Mouse (Mus musculus): ENCODE results near the gene Dennd1c. TPM values are rescaled to one million over a fixed set of nuclear protein-coding genes. Genes with fewer than 3 reads are reported as not detected.
"Not testable (repeated sequence)": the region's sequence is repeated elsewhere in the genome, so short reads cannot be mapped to it uniquely, and the experiment has no call there.

The Dennd1c gene
- polyA plus RNA-seq, 1 experiment from 2014 or later, result 3.6 TPM

DNA sequence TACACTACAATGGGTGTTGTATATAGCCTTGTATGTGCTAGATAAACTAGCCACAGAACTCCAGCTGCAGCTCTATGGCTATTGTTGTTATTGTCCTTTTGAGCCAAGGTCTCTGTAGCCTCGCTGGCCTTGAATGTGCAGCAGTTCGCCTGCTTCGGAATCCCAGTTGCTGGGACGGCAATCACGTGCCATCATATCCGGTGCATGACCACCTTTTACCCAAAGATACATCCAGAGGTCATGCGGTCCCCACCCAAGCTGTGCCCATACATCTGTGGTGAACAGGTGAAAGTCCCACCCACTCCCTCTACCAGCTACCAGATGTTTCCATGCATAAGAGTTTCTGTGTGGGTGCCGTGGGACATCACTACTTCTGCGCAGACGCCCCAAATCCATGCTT lies 17.2 kb downstream of the Dennd1c start:
- no peak for DNase-seq (ENCODE audit: low spot score)
- peak overlapping the region; percentile 67 for H3K4me2 ChIP-seq (ENCODE audit: low read length)
- H3K4me1 ChIP-seq (ENCODE audit: control insufficient read depth, insufficient read depth, low read length), result peaks cover 15% of the 10 kb centered on the region
- H3K27ac ChIP-seq (ENCODE audit: low read depth, low read length), result no peak overlapping the region
- ATAC-seq, result no peak; the same call in 1 of the 2 replicates
- no peaks in the 10 kb centered on the region for H3K9me3 ChIP-seq (replicated peaks; ENCODE audit: control insufficient read depth, low read length)
- peaks cover 3% of the 10 kb centered on the region; the same call in 1 of the 2 replicates for H3K36me3 ChIP-seq (ENCODE audit: control insufficient read depth, insufficient read depth, low read length)
- WGBS, result 46% methylated on average over 10 of the region's 10 CpGs
- H3K4me3 ChIP-seq (ENCODE audit: low read depth, low read length), result peak overlapping the region; percentile 80
- no peak overlapping the region for H3K9ac ChIP-seq (ENCODE audit: low read length)
- peaks cover 25% of the 10 kb centered on the region for H3K27me3 ChIP-seq (replicated peaks; ENCODE audit: control insufficient read depth, insufficient read depth, low read length)

DNA sequence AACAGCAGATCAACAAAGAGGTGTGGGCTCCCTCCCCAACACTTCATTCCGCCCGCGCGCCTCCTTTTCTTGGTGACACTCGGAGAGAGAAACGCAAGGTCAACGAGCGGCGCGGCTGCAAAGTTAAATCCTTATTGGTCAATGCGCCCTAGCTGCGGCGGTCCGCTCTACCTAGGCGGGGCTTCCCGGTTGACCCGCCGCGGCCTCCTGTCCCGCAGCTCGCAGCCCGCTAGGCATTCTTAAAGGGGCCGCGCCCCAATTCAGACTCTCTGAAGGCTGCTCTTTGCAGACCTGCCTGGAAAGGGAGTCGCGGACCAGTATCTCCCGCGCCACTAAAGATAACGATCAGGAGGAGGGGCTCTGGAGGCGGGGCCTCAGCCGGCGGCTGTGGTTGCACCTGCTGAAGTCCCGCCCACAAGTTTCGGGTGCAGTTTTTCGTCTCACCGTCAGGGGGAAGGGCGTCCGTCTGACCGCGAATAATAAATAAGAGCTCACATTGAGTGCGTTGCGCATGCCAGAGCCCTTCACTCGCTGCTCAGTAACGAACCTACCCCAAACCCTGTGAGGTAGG lies 18.0 kb downstream of the Dennd1c start:
- under 1% methylated on average over 44 of the region's 44 CpGs for WGBS
- DNase-seq (ENCODE audit: low spot score) (peak; percentile 98), ATAC-seq (peak; percentile 90)
- peak overlapping the region; percentile 79 for H3K27ac ChIP-seq (ENCODE audit: low read depth, low read length)
- peak overlapping the region; percentile 81; the same call in 1 of the 2 replicates for H3K9ac ChIP-seq (ENCODE audit: low read length)
- peak overlapping the region; percentile 67 for H3K4me2 ChIP-seq (ENCODE audit: low read length)
- peaks cover 11% of the 10 kb centered on the region for H3K36me3 ChIP-seq (ENCODE audit: control insufficient read depth, insufficient read depth, low read length)
- H3K4me3 ChIP-seq (ENCODE audit: low read depth, low read length), result peak overlapping the region; percentile 80
- peaks cover 15% of the 10 kb centered on the region for H3K4me1 ChIP-seq (ENCODE audit: control insufficient read depth, insufficient read depth, low read length)
- H3K27me3 ChIP-seq (replicated peaks; ENCODE audit: control insufficient read depth, insufficient read depth, low read length), result peaks cover 25% of the 10 kb centered on the region
- H3K9me3 ChIP-seq (replicated peaks; ENCODE audit: control insufficient read depth, low read length), result no peaks in the 10 kb centered on the region

- H3K27me3 ChIP-seq (replicated peaks; ENCODE audit: control insufficient read depth, insufficient read depth, low read length), result peaks cover 25% of the 10 kb centered on the region
- no peaks in the 10 kb centered on the region for H3K9me3 ChIP-seq (replicated peaks; ENCODE audit: control insufficient read depth, low read length)
- peak within 1 kb of the TSS; percentile 79 for H3K27ac ChIP-seq (ENCODE audit: low read depth, low read length)
- peak; percentile 92 for DNase-seq (ENCODE audit: low spot score)
- peaks cover 19% of the 10 kb centered on the region for H3K36me3 ChIP-seq (ENCODE audit: control insufficient read depth, insufficient read depth, low read length)
- H3K9ac ChIP-seq (ENCODE audit: low read length), result peak within 1 kb of the TSS; percentile 81
- peak; percentile 81 for ATAC-seq
- peaks cover 15% of the 10 kb centered on the region for H3K4me1 ChIP-seq (ENCODE audit: control insufficient read depth, insufficient read depth, low read length)
- under 1% methylated on average over 22 of the region's 45 CpGs for WGBS
- H3K4me2 ChIP-seq (ENCODE audit: low read length), result peak within 1 kb of the TSS; percentile 67
- H3K4me3 ChIP-seq (ENCODE audit: low read depth, low read length), result peak within 1 kb of the TSS; percentile 80
These were observed 18.8 kb downstream of the Dennd1c start, which contains the start of gene Slc25a23 for GRCm38 (mm10) chr17:57059486-57059977. Slc25a23 (minus strand) TSS chr17:57059863.

GRCm38 (mm10) chr17:57058891-57059485 lies 19.3 kb downstream of the Dennd1c start, which contains the start of gene Crb3:
Crb3 (plus strand) TSS chr17:57059105.
- H3K9ac ChIP-seq (ENCODE audit: low read length), result peak within 1 kb of the TSS; percentile 81
- 0% methylated on average over 16 of the region's 22 CpGs for WGBS
- peak within 1 kb of the TSS; percentile 80 for H3K4me3 ChIP-seq (ENCODE audit: low read depth, low read length)
- peaks cover 25% of the 10 kb centered on the region for H3K27me3 ChIP-seq (replicated peaks; ENCODE audit: control insufficient read depth, insufficient read depth, low read length)
- peaks cover 15% of the 10 kb centered on the region for H3K4me1 ChIP-seq (ENCODE audit: control insufficient read depth, insufficient read depth, low read length)
- DNase-seq (ENCODE audit: low spot score), result peak; percentile 28
- peaks cover 22% of the 10 kb centered on the region for H3K36me3 ChIP-seq (ENCODE audit: control insufficient read depth, insufficient read depth, low read length)
- peak within 1 kb of the TSS; percentile 79 for H3K27ac ChIP-seq (ENCODE audit: low read depth, low read length)
- no peaks in the 10 kb centered on the region for H3K9me3 ChIP-seq (replicated peaks; ENCODE audit: control insufficient read depth, low read length)
- ATAC-seq, result peak; percentile 14
- peak within 1 kb of the TSS; percentile 67 for H3K4me2 ChIP-seq (ENCODE audit: low read length)

DNA sequence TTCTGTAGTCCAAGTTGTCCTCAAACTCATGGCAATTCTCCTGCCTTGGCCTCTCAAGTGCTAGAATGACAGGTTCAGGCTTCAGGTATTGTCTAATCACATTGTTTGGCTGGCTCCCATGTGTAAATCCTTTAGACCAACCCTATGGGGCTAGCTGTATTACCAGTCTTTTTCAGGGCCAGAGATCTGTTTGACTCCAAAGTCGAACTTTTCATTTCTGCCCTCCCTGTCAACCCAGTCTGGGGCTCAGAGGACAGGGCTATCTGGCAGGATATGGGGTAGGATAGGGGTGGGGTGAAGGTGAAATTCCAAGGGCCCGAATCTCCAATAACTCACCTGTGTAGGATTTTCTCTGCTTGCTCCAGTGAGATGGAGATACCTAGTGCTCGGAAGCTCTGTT lies 22.1 kb downstream of the Dennd1c start:
- ATAC-seq (no peak), DNase-seq (ENCODE audit: low spot score) (no peak)
- H3K9me3 ChIP-seq (replicated peaks; ENCODE audit: control insufficient read depth, low read length), result no peaks in the 10 kb centered on the region
- no peak overlapping the region for H3K9ac ChIP-seq (ENCODE audit: low read length)
- peaks cover 3% of the 10 kb centered on the region for H3K27me3 ChIP-seq (replicated peaks; ENCODE audit: control insufficient read depth, insufficient read depth, low read length)
- H3K27ac ChIP-seq (ENCODE audit: low read depth, low read length), result no peak overlapping the region
- WGBS, result 93% methylated on average over 3 of the region's 3 CpGs
- peaks cover 12% of the 10 kb centered on the region for H3K4me1 ChIP-seq (ENCODE audit: control insufficient read depth, insufficient read depth, low read length)
- H3K4me3 ChIP-seq (ENCODE audit: low read depth, low read length), result no peak overlapping the region
- H3K36me3 ChIP-seq (ENCODE audit: control insufficient read depth, insufficient read depth, low read length), result peaks cover 45% of the 10 kb centered on the region
- no peak overlapping the region for H3K4me2 ChIP-seq (ENCODE audit: low read length)

DNA sequence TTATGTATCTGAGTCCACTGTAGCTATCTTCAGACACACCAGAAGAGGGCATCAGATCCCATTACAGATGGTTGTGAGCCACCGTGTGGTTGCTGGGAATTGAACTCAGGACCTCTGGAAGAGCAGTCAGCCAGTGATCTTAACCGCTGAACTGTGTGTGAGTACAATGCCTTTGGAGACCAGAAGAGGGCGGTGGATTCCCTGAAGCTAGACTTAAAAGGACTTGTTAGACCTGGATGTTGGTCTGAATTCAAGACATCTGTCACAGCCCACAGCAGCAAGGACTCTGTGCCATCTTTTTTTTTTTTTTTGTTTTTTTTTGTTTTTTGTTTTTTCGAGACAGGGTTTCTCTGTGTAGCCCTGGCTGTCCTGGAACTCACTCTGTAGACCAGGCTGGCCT lies 26.6 kb downstream of the Dennd1c start:
- not testable (repeated sequence) for DNase-seq (ENCODE audit: low spot score); H3K9ac ChIP-seq (ENCODE audit: low read length); H3K4me2 ChIP-seq (ENCODE audit: low read length); H3K4me3 ChIP-seq (ENCODE audit: low read depth, low read length); H3K4me1 ChIP-seq (ENCODE audit: control insufficient read depth, insufficient read depth, low read length); H3K27me3 ChIP-seq (replicated peaks; ENCODE audit: control insufficient read depth, insufficient read depth, low read length); H3K27ac ChIP-seq (ENCODE audit: low read depth, low read length); ATAC-seq; H3K9me3 ChIP-seq (replicated peaks; ENCODE audit: control insufficient read depth, low read length)
- peaks cover 62% of the 10 kb centered on the region for H3K36me3 ChIP-seq (ENCODE audit: control insufficient read depth, insufficient read depth, low read length)
- WGBS, result 80% methylated on average over 4 of the region's 4 CpGs

DNA sequence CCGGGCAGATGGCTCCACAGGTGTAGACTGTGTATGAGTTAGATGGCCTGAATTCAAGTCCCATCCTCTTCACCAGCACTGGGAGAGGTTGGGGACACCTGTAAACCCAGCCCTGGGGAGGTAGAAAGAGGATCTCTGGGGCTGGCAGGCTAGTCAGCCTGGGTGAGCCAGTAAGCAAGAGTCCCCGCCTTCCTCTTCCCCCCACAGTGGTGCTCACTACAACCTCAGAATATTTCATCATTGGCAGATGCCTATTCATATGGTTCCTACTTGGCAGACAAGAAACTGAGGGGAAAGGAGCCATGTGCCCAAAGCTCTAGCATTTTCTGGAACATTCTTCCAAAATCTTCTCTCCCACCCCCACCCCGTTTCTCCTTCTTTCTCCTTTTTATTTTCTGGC lies 29.5 kb downstream of the Dennd1c start:
- no peak overlapping the region for H3K9ac ChIP-seq (ENCODE audit: low read length)
- H3K4me3 ChIP-seq (ENCODE audit: low read depth, low read length), result no peak overlapping the region
- no peaks in the 10 kb centered on the region for H3K4me1 ChIP-seq (ENCODE audit: control insufficient read depth, insufficient read depth, low read length)
- H3K27ac ChIP-seq (ENCODE audit: low read depth, low read length), result no peak overlapping the region
- no peaks in the 10 kb centered on the region for H3K27me3 ChIP-seq (replicated peaks; ENCODE audit: control insufficient read depth, insufficient read depth, low read length)
- no peak overlapping the region for H3K4me2 ChIP-seq (ENCODE audit: low read length)
- no peaks in the 10 kb centered on the region for H3K9me3 ChIP-seq (replicated peaks; ENCODE audit: control insufficient read depth, low read length)
- DNase-seq (ENCODE audit: low spot score) (no peak), ATAC-seq (peak; percentile 16; the same call in 1 of the 2 replicates)
- H3K36me3 ChIP-seq (ENCODE audit: control insufficient read depth, insufficient read depth, low read length), result peaks cover 47% of the 10 kb centered on the region
- WGBS, result 94% methylated on average over 3 of the region's 3 CpGs

DNA sequence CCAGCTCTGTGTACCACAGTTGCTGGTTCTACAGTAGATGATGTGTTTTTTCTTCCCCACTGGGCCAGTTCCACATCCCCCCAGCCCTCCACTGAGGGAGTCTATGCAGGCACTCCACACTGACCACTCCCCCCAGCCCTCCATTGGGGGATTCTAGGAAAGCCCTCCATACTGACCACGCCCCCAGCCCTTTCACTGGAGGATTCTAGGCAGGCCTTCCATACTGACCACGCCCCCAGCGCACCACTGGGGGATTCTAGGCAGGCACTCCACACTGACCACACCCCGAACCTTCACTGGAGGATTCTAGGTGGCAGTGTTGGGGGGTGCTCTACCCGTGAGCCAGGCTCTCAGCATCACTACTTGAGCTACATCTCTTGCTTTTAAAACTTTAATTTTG lies 30.9 kb downstream of the Dennd1c start:
- DNase-seq (ENCODE audit: low spot score) (no peak), ATAC-seq (no peak)
- Histone ChIP-seq H3K4me2 (ENCODE audit: low read length) (no peak overlapping the region), H3K36me3 (ENCODE audit: control insufficient read depth, insufficient read depth, low read length) (peaks cover 33% of the 10 kb centered on the region), H3K27me3 (replicated peaks; ENCODE audit: control insufficient read depth, insufficient read depth, low read length) (no peaks in the 10 kb centered on the region), H3K9ac (ENCODE audit: low read length) (no peak overlapping the region), H3K4me1 (ENCODE audit: control insufficient read depth, insufficient read depth, low read length) (no peaks in the 10 kb centered on the region), H3K9me3 (replicated peaks; ENCODE audit: control insufficient read depth, low read length) (no peaks in the 10 kb centered on the region), H3K27ac (ENCODE audit: low read depth, low read length) (no peak overlapping the region), H3K4me3 (ENCODE audit: low read depth, low read length) (no peak overlapping the region)
- WGBS, result 42% methylated on average over 5 of the region's 5 CpGs

GRCm38 (mm10) chr17:57041554-57041953 lies 36.8 kb downstream of the Dennd1c start, which contains the start of gene Slc25a41:
Slc25a41 (minus strand) TSS chr17:57041654.
- Histone ChIP-seq H3K27me3 (replicated peaks; ENCODE audit: control insufficient read depth, insufficient read depth, low read length) (no peaks in the 10 kb centered on the region), H3K4me2 (ENCODE audit: low read length) (no peak within 1 kb of the TSS), H3K27ac (ENCODE audit: low read depth, low read length) (no peak within 1 kb of the TSS), H3K36me3 (ENCODE audit: control insufficient read depth, insufficient read depth, low read length) (peaks cover 9% of the 10 kb centered on the region), H3K9me3 (replicated peaks; ENCODE audit: control insufficient read depth, low read length) (no peaks in the 10 kb centered on the region), H3K9ac (ENCODE audit: low read length) (no peak within 1 kb of the TSS), H3K4me3 (ENCODE audit: low read depth, low read length) (no peak within 1 kb of the TSS), H3K4me1 (ENCODE audit: control insufficient read depth, insufficient read depth, low read length) (no peaks in the 10 kb centered on the region)
- DNase-seq (ENCODE audit: low spot score) (no peak), ATAC-seq (no peak)
- WGBS, result 74% methylated on average over 8 of the region's 8 CpGs
